Comparison of ENCODE assay signal across 8 mouse cellular contexts in the genomic region with DNA sequence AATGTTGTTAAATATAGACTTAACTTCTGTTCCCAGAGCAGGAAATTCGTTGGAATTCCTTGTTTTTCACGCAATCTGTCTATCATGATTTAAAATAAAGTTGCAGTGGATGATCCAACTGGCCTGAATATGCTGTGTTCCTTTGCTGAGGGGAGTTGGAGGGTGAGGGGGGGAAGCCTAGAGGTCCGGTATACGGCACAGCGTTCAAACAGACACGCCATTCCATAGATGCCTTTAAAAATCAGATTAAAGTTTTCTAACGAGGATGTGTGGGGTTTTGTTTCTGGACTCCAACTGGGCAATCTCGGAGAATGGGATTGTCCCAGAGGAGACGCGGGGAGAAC. TPM values are rescaled to one million over a fixed set of nuclear protein-coding genes. Genes with fewer than 3 reads are reported as not detected.
DNase-seq lines count a peak whose midpoint lies in the region; ATAC-seq and TF ChIP-seq lines count a peak whose summit lies in the region.
"Had no signal": no experiment of that assay in that cellular context is flagged by ENCODE, and none has a peak within 500 bp of the region (broad histone marks: within the 10 kb centered on the region; RNA-seq: fewer than 3 reads in every experiment).

No protein-coding gene starts in this region.

- H3K36me3 ChIP-seq in forebrain, embryonic 10.5 days (replicated peaks): peaks cover 20% of the 10 kb centered on the region
- H3K36me3 ChIP-seq in intestine, postnatal 0 days (ENCODE audit: control insufficient read depth, insufficient read depth): peaks cover 8% of the 10 kb centered on the region; the same call in 1 of the 2 replicates
- no peaks in the 10 kb centered on the region for H3K36me3 ChIP-seq in neural tube, embryonic 15.5 days

- TF ChIP-seq CTCF in left cerebral cortex, adult 2 months (IDR thresholded peaks at IDR 0.05): no peak
- TF ChIP-seq CTCF in intestine, postnatal 0 days (IDR thresholded peaks at IDR 0.05; ENCODE audit: low read depth): no peak

- ATAC-seq in intestine, postnatal 0 days: no peak
- ATAC-seq in neural tube, embryonic 15.5 days (ENCODE audit: low FRiP score): no peak

- peaks cover 74% of the 10 kb centered on the region for H3K4me1 ChIP-seq in forebrain, embryonic 10.5 days
- H3K4me1 ChIP-seq in intestine, postnatal 0 days (replicated peaks; ENCODE audit: control insufficient read depth, insufficient read depth, low read length): no peaks in the 10 kb centered on the region; the same call in 1 of the 2 replicates
- H3K4me1 ChIP-seq in neural tube, embryonic 15.5 days: peaks cover 62% of the 10 kb centered on the region

- H3K9me3 ChIP-seq in forebrain, embryonic 10.5 days: no peaks in the 10 kb centered on the region
- no peaks in the 10 kb centered on the region for H3K9me3 ChIP-seq in intestine, postnatal 0 days (ENCODE audit: control insufficient read depth)
- H3K9me3 ChIP-seq in neural tube, embryonic 15.5 days (replicated peaks): no peaks in the 10 kb centered on the region

- intact Hi-C loops in left cerebral cortex, adult 2 months (cut with DNase I): loop anchor here (2.0 to 5.0 kb wide), 2 partner anchors 107 to 180 kb away; partner anchors contain the start of gene Ddah1

- peak overlapping the region; percentile 90 for H3K4me2 ChIP-seq in intestine, postnatal 0 days (replicated peaks; ENCODE audit: low read depth)
- H3K4me2 ChIP-seq in neural tube, embryonic 15.5 days: peak overlapping the region; percentile 86

- 2% methylated on average over 10 of the region's 10 CpGs for WGBS in forebrain, embryonic 10.5 days
- 49% methylated on average over 10 of the region's 10 CpGs for WGBS in intestine, postnatal 0 days
- 7% methylated on average over 10 of the region's 10 CpGs for whole genome bisulfite sequencing in neural tube, embryonic 15.5 days

- peak overlapping the region; percentile 69 for H3K27ac ChIP-seq in left cerebral cortex, adult 2 months
- H3K27ac ChIP-seq in forebrain, embryonic 10.5 days: peak overlapping the region; percentile 96
- peak overlapping the region; percentile 81 for H3K27ac ChIP-seq in intestine, postnatal 0 days (ENCODE audit: low read depth, low read length)
- peak overlapping the region; percentile 61 for H3K27ac ChIP-seq in neural tube, embryonic 15.5 days (replicated peaks)
- H3K27ac ChIP-seq: liver, embryonic 14.5 days had no signal

- DNase-seq in left cerebral cortex, adult 2 months (ENCODE audit: extremely low spot score in 1 of 2, low spot score in 2 of 2): no peak
- DNase-seq in left cerebral cortex, adult 8-10 months (ENCODE audit: low spot score in 2 of 2): no peak
- DNase-seq in forebrain, embryonic 10.5 days (ENCODE audit: extremely low spot score, low spot score): no peak
- no peak for DNase-seq in right cerebral cortex, postnatal 25 days
- DNase-seq in thymus, postnatal 25 days: no peak

- no peak overlapping the region; the same call in 1 of the 2 replicates for H3K9ac ChIP-seq in intestine, postnatal 0 days (ENCODE audit: low read depth, low read length)
- no peak overlapping the region for H3K9ac ChIP-seq in neural tube, embryonic 15.5 days (replicated peaks)
- H3K9ac ChIP-seq: liver, embryonic 14.5 days had no signal

- no peak overlapping the region; the same call in 1 of the 2 replicates for H3K4me3 ChIP-seq in left cerebral cortex, adult 2 months
- H3K4me3 ChIP-seq in forebrain, embryonic 10.5 days: peak overlapping the region; percentile 82
- peak overlapping the region; percentile 56 for H3K4me3 ChIP-seq in intestine, postnatal 0 days (ENCODE audit: low read depth, low read length)
- peak overlapping the region; percentile 42 for H3K4me3 ChIP-seq in neural tube, embryonic 15.5 days (replicated peaks)

- peaks cover 48% of the 10 kb centered on the region for H3K27me3 ChIP-seq in forebrain, embryonic 10.5 days (ENCODE audit: poor library complexity, severe bottlenecking)
- H3K27me3 ChIP-seq in intestine, postnatal 0 days (replicated peaks; ENCODE audit: control insufficient read depth, insufficient read depth, low read length): no peaks in the 10 kb centered on the region
- H3K27me3 ChIP-seq in neural tube, embryonic 15.5 days (replicated peaks): peaks cover 30% of the 10 kb centered on the region

RNA-seq across cellular contexts. Expression of gene Ccn1, which starts 2.2 kb away (rescaled TPM):
- total RNA-seq in left cerebral cortex, adult 2 months (2021): 10 to 100 TPM in 1 of 2 experiments, 1 to 10 TPM in 1; 7.8 to 12.6 TPM
- 10 to 100 TPM in 1 of 4 experiments, 1 to 10 TPM in 3; 3.6 to 11.7 (median 5.4) TPM for total RNA-seq in left cerebral cortex, adult 8-10 months (2022)
- polyA plus RNA-seq in forebrain, embryonic 10.5 days (2016; fragmentation: Nextera tagmentation; extraction: Ambion mirVana): 49.9 and 64.8 TPM in 2 replicates
- polyA plus RNA-seq in intestine, postnatal 0 days (2015; fragmentation: Nextera tagmentation; extraction: Ambion mirVana): 33.1 and 37.0 TPM in 2 replicates
- 8.9 and 10.2 TPM in 2 replicates for polyA plus RNA-seq in neural tube, embryonic 15.5 days (2015; fragmentation: Nextera tagmentation; extraction: Ambion mirVana)
